10 mouse cellular contexts compared by ENCODE assay signal in the genomic region with DNA sequence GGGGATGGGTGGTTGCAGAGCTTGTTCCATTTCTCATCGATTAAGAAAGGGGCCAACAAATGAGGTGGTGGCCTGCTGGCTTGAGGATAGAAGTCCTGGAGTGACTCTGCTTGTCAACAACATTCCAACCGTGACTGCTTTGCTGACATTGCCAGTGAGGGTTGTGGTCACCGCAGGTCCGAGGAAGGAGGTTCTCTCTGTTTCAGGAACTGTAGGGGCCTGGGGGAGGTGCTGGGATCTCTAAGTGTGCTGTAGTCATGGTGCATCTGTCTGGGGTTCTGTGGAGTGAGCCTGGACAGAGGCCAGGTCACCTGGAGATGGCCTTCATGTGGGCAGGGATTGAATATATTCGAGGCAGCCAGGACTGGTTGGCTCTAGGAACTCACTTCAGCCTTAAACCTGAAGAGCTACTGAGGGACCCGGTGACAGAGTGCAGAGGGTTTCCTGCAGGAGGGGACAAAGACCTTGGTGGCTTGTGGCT. TPM values are rescaled to one million over a fixed set of nuclear protein-coding genes. Genes with fewer than 3 reads are reported as not detected.
DNase-seq lines count a peak whose midpoint lies in the region; ATAC-seq lines count a peak whose summit lies in the region.
"Had no signal": no experiment of that assay in that cellular context is flagged by ENCODE, and none has a peak within 500 bp of the region (broad histone marks: within the 10 kb centered on the region; RNA-seq: fewer than 3 reads in every experiment).

No protein-coding gene starts in this region.

- H3K4me3 ChIP-seq in heart, embryonic 10.5 days, result peak overlapping the region; percentile 13; the same call in 1 of the 2 replicates
- no peak overlapping the region for H3K4me3 ChIP-seq in midbrain, embryonic 12.5 days
- no peak overlapping the region for H3K4me3 ChIP-seq in midbrain, embryonic 15.5 days
- H3K4me3 ChIP-seq: erythroblast, embryonic 14.5 days had no signal

- H3K4me1 ChIP-seq in heart, embryonic 10.5 days, result peaks cover 91% of the 10 kb centered on the region
- H3K4me1 ChIP-seq in midbrain, embryonic 12.5 days, result peaks cover 74% of the 10 kb centered on the region
- H3K4me1 ChIP-seq in midbrain, embryonic 15.5 days, result peaks cover 74% of the 10 kb centered on the region

- ATAC-seq in midbrain, embryonic 12.5 days (ENCODE audit: low FRiP score, low read depth), result no peak
- ATAC-seq in midbrain, embryonic 15.5 days (replicated peaks), result no peak
- peak; percentile 39 for ATAC-seq in granulocyte monocyte progenitor cell, adult 5-6 weeks (replicated peaks; ENCODE audit: poor library complexity, severe bottlenecking)
- ATAC-seq in megakaryocyte progenitor cell, adult 5-6 weeks (replicated peaks; ENCODE audit: poor library complexity), result peak; percentile 35

- H3K27me3 ChIP-seq in heart, embryonic 10.5 days (ENCODE audit: insufficient read depth, poor library complexity, severe bottlenecking), result no peaks in the 10 kb centered on the region
- H3K27me3 ChIP-seq in midbrain, embryonic 12.5 days, result 0 out of 2 replicates have a peak, but pooled peaks cover 4% of the 10 kb centered on the region
- H3K27me3 ChIP-seq in midbrain, embryonic 15.5 days (replicated peaks), result no peaks in the 10 kb centered on the region

- no peaks in the 10 kb centered on the region for H3K36me3 ChIP-seq in heart, embryonic 10.5 days
- H3K36me3 ChIP-seq in midbrain, embryonic 12.5 days, result no peaks in the 10 kb centered on the region
- H3K36me3 ChIP-seq in midbrain, embryonic 15.5 days (replicated peaks), result no peaks in the 10 kb centered on the region

- peak overlapping the region; percentile 82 for H3K27ac ChIP-seq in heart, embryonic 10.5 days
- H3K27ac ChIP-seq in midbrain, embryonic 12.5 days (replicated peaks), result no peak overlapping the region
- no peak overlapping the region for H3K27ac ChIP-seq in midbrain, embryonic 15.5 days

- 0 out of 2 replicates have a peak overlapping the region, but pooled peaks have one; percentile 2 for H3K9ac ChIP-seq in midbrain, embryonic 12.5 days (replicated peaks)
- H3K9ac ChIP-seq in midbrain, embryonic 15.5 days, result no peak overlapping the region

- peak; percentile 84 for DNase-seq in heart, embryonic 10.5 days (ENCODE audit: low spot score)
- DNase-seq in heart, postnatal 4 days, result no peak
- DNase-seq in thymus, postnatal 36 days, result no peak
- DNase-seq in adrenal gland, postnatal 14 days, result no peak
- DNase-seq: lung, postnatal 10 days had no signal

- 9% methylated on average over 6 of the region's 6 CpGs for WGBS in heart, embryonic 10.5 days
- 43% methylated on average over 6 of the region's 6 CpGs for WGBS in midbrain, embryonic 12.5 days
- 40% methylated on average over 6 of the region's 6 CpGs for WGBS in midbrain, embryonic 15.5 days

- no peak overlapping the region for H3K4me2 ChIP-seq in midbrain, embryonic 12.5 days (replicated peaks)
- H3K4me2 ChIP-seq in midbrain, embryonic 15.5 days, result no peak overlapping the region

- H3K9me3 ChIP-seq in heart, embryonic 10.5 days, result no peaks in the 10 kb centered on the region
- no peaks in the 10 kb centered on the region for H3K9me3 ChIP-seq in midbrain, embryonic 12.5 days
- no peaks in the 10 kb centered on the region for H3K9me3 ChIP-seq in midbrain, embryonic 15.5 days

RNA-seq across cellular contexts. Expression of a gene that starts 25.8 kb away (rescaled TPM):
- polyA plus RNA-seq in heart, embryonic 10.5 days (2016; fragmentation: Nextera tagmentation; extraction: Ambion mirVana), result 9.6 and 11.6 TPM in 2 replicates
- total RNA-seq in heart, postnatal 4 days (2021), result 10 to 100 TPM; 30.1 to 33.6 TPM
- 29.1 and 31.3 TPM in 2 replicates for polyA plus RNA-seq in midbrain, embryonic 12.5 days (2016; fragmentation: Nextera tagmentation; extraction: Ambion mirVana)
- polyA plus RNA-seq in midbrain, embryonic 15.5 days (2015; fragmentation: Nextera tagmentation; extraction: Ambion mirVana), result 41.0 and 41.7 TPM in 2 replicates
- 15.0 and 19.9 TPM in 2 replicates for total RNA-seq in granulocyte monocyte progenitor cell, adult 5-6 weeks (2014; fragmentation: Nextera tagmentation)
- total RNA-seq in granulocyte monocyte progenitor cell, adult 5-6 weeks (2017), result 15.9 and 18.4 TPM in 2 replicates
- total RNA-seq in megakaryocyte progenitor cell, adult 5-6 weeks (2015), result 7.1 and 7.4 TPM in 2 replicates
- 19.7 and 20.5 TPM in 2 replicates for total RNA-seq in megakaryocyte progenitor cell, adult 5-6 weeks (2017)
- total RNA-seq in adrenal gland, postnatal 14 days (2021), result 16.1 and 17.5 TPM in 2 replicates

RNA-seq across cellular contexts. Expression of a gene that starts 49.7 kb away (rescaled TPM):
- 1.3 and 2.3 TPM in 2 replicates for polyA plus RNA-seq in heart, embryonic 10.5 days (2016; fragmentation: Nextera tagmentation; extraction: Ambion mirVana)
- 10 to 100 TPM; 20.0 to 21.3 TPM for total RNA-seq in heart, postnatal 4 days (2021)
- 3.4 and 4.1 TPM in 2 replicates for polyA plus RNA-seq in midbrain, embryonic 12.5 days (2016; fragmentation: Nextera tagmentation; extraction: Ambion mirVana)
- 1.6 and 2.2 TPM in 2 replicates for polyA plus RNA-seq in midbrain, embryonic 15.5 days (2015; fragmentation: Nextera tagmentation; extraction: Ambion mirVana)
- total RNA-seq in granulocyte monocyte progenitor cell, adult 5-6 weeks (2014; fragmentation: Nextera tagmentation), result 8.0 and 12.6 TPM in 2 replicates
- 6.9 and 8.7 TPM in 2 replicates for total RNA-seq in granulocyte monocyte progenitor cell, adult 5-6 weeks (2017)
- total RNA-seq in megakaryocyte progenitor cell, adult 5-6 weeks (2015), result 8.4 and 10.7 TPM in 2 replicates
- 4.4 and 6.6 TPM in 2 replicates for total RNA-seq in megakaryocyte progenitor cell, adult 5-6 weeks (2017)
- total RNA-seq in adrenal gland, postnatal 14 days (2021), result 4.5 and 4.6 TPM in 2 replicates

Comparison
In these comparisons a context has a peak if more than half of its experiments do, and no peak if none do; other contexts are left out.
1. ATAC-seq: peak in granulocyte monocyte progenitor cell, adult 5-6 weeks (single experiment) and megakaryocyte progenitor cell, adult 5-6 weeks (single experiment); none in midbrain, embryonic 12.5 days (single experiment) and midbrain, embryonic 15.5 days (single experiment).